Mouse (Mus musculus): ENCODE measurements around the gene Arih2. TPM values are rescaled to one million over a fixed set of nuclear protein-coding genes. Genes with fewer than 3 reads are reported as not detected.

Gene Arih2
- polyA plus RNA-seq, 3 experiments from 2014 or later, result 55.7 to 65.6 (median 62.7) TPM

- no peak for ATAC-seq
These were observed 90.0 kb downstream of the Arih2 start for GRCm38 (mm10) chr9:108559169-108559568.

Other genes with a start within 250 kb of the Arih2 start
- not detected for gene Ccdc36, start 220.9 kb downstream of the Arih2 start, polyA plus RNA-seq (2017; shearing (Covaris generic))
- gene BC048562, start 212.9 kb downstream of the Arih2 start, polyA plus RNA-seq (2017; shearing (Covaris generic)), result not detected
- gene Ccdc71, start 188.9 kb downstream of the Arih2 start, polyA plus RNA-seq (2017; shearing (Covaris generic)), result 10 to 100 TPM; 22.9 to 28.1 (median 27.5) TPM
- gene Klhdc8b, start 187.8 kb downstream of the Arih2 start, polyA plus RNA-seq (2017; shearing (Covaris generic)), result 1 to 10 TPM in 2 of 3 experiments, under 1 TPM in 1; 0.94 to 1.9 (median 1.6) TPM
- under 1 TPM in 2 of 3 experiments, not detected in 1; 0.06 to 0.08 TPM for gene Lamb2, start 169.7 kb downstream of the Arih2 start, polyA plus RNA-seq (2017; shearing (Covaris generic))
- 10 to 100 TPM; 15.7 to 18.4 (median 18.4) TPM for gene Usp19, start 158.8 kb downstream of the Arih2 start, polyA plus RNA-seq (2017; shearing (Covaris generic))
- 100 to 1,000 TPM; 123 to 167 (median 155) TPM for gene Qars, start 141.7 kb downstream of the Arih2 start, polyA plus RNA-seq (2017; shearing (Covaris generic))
- 10 to 100 TPM; 68.0 to 91.8 (median 70.4) TPM for gene Qrich1, start 132.6 kb downstream of the Arih2 start, polyA plus RNA-seq (2017; shearing (Covaris generic))
- gene Impdh2, start 89.1 kb downstream of the Arih2 start, polyA plus RNA-seq (2017; shearing (Covaris generic)), result 100 to 1,000 TPM; 132 to 143 (median 137) TPM
- 10 to 100 TPM; 63.9 to 75.7 (median 73.9) TPM for gene Ndufaf3, start 82.0 kb downstream of the Arih2 start, polyA plus RNA-seq (2017; shearing (Covaris generic))
- 10 to 100 TPM; 47.6 to 79.7 (median 68.7) TPM for gene Dalrd3, start 79.5 kb downstream of the Arih2 start, polyA plus RNA-seq (2017; shearing (Covaris generic))
- gene Wdr6, start 70.6 kb downstream of the Arih2 start, polyA plus RNA-seq (2017; shearing (Covaris generic)), result 10 to 100 TPM; 25.4 to 32.5 (median 28.0) TPM
- gene P4htm, start 51.7 kb downstream of the Arih2 start, polyA plus RNA-seq (2017; shearing (Covaris generic)), result 10 to 100 TPM in 1 of 3 experiments, 1 to 10 TPM in 2; 5.6 to 10.9 (median 7.5) TPM
- gene Slc25a20, start 12.7 kb upstream of the Arih2 start, polyA plus RNA-seq (2017; shearing (Covaris generic)), result 10 to 100 TPM; 41.0 to 53.4 (median 48.2) TPM
- 10 to 100 TPM in 1 of 3 experiments, 1 to 10 TPM in 2; 7.7 to 11.9 (median 9.2) TPM for gene Prkar2a, start 39.9 kb upstream of the Arih2 start, polyA plus RNA-seq (2017; shearing (Covaris generic))
- 10 to 100 TPM; 10.9 to 24.0 (median 19.8) TPM for gene Ip6k2, start 134.4 kb upstream of the Arih2 start, polyA plus RNA-seq (2017; shearing (Covaris generic))
- 1 to 10 TPM; 6.0 to 7.1 (median 6.8) TPM for gene Nckipsd, start 159.0 kb upstream of the Arih2 start, polyA plus RNA-seq (2017; shearing (Covaris generic))
- gene Celsr3, start 176.9 kb upstream of the Arih2 start, polyA plus RNA-seq (2017; shearing (Covaris generic)), result not detected
- 10 to 100 TPM in 1 of 3 experiments, 1 to 10 TPM in 2; 7.3 to 12.6 (median 8.2) TPM for gene Slc26a6, start 203.9 kb upstream of the Arih2 start, polyA plus RNA-seq (2017; shearing (Covaris generic))